11 mouse cellular contexts compared by ENCODE assay signal in the genomic region with DNA sequence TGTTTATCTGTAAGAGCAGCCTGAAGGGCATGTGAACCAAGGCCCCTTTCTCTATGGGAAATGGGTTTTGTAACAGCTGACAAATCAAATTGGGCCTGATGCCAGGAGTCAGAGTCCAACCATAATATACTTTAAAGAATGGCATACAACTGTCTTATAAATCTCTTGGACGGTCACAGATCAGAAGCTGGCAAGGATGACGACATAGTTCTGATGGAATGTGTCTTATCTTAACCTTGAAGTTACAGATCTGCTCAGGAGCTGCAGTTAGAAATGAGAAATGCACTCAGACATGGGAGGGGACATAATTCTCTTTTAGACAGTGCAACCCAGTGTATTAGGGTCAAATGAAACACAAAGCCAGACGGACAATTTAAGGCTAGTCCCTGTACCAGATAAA. TPM values are rescaled to one million over a fixed set of nuclear protein-coding genes. Genes with fewer than 3 reads are reported as not detected.
DNase-seq lines count a peak whose midpoint lies in the region; ATAC-seq and TF ChIP-seq lines count a peak whose summit lies in the region.
"Had no signal": no experiment of that assay in that cellular context is flagged by ENCODE, and none has a peak within 500 bp of the region (broad histone marks: within the 10 kb centered on the region; RNA-seq: fewer than 3 reads in every experiment).

No protein-coding gene starts in this region.

- H3K9ac ChIP-seq in lung, embryonic 15.5 days = no peak overlapping the region
- H3K9ac ChIP-seq in heart, embryonic 15.5 days = no peak overlapping the region

- no peak overlapping the region for H3K4me3 ChIP-seq in lung, embryonic 15.5 days
- H3K4me3 ChIP-seq in heart, embryonic 15.5 days = no peak overlapping the region
- H3K4me3 ChIP-seq in myocyte = no peak overlapping the region
- H3K4me3 ChIP-seq in limb, embryonic 10.5 days = no peak overlapping the region
- H3K4me3 ChIP-seq: megakaryocyte, embryonic 14.5 days had no signal

- intact Hi-C loops in left cerebral cortex, postnatal 10 days (cut with DNase I) = no loop called here

- no peak for TF ChIP-seq POLR2A in myocyte (IDR thresholded peaks at IDR 0.05; ENCODE audit: insufficient read length, low read depth)

- no peak overlapping the region for H3K4me2 ChIP-seq in lung, embryonic 15.5 days
- H3K4me2 ChIP-seq in heart, embryonic 15.5 days = peak overlapping the region; percentile 21; the same call in 1 of the 2 replicates
- peak overlapping the region; percentile 79 for H3K4me2 ChIP-seq in myocyte (ENCODE audit: low read depth)

- no peak overlapping the region for H3ac ChIP-seq in myocyte (ENCODE audit: control insufficient read depth, insufficient read length)

- DNase-seq in lung, postnatal 25 days (ENCODE audit: low spot score) = no peak
- peak; percentile 88 for DNase-seq in adrenal gland, adult 2 months
- DNase-seq in left cerebral cortex, postnatal 10 days (ENCODE audit: extremely low spot score in 1 of 2, low spot score in 2 of 2) = no peak
- no peak for DNase-seq in limb, embryonic 10.5 days (ENCODE audit: low spot score)
- no peak for DNase-seq in yolk sac, embryonic 10.5 days (ENCODE audit: low spot score)
- DNase-seq: cerebellum, adult 8-10 months had no signal

- no peaks in the 10 kb centered on the region for H3K9me3 ChIP-seq in lung, embryonic 15.5 days
- no peaks in the 10 kb centered on the region for H3K9me3 ChIP-seq in heart, embryonic 15.5 days (replicated peaks)
- H3K9me3 ChIP-seq in limb, embryonic 10.5 days (replicated peaks) = no peaks in the 10 kb centered on the region
- H3K9me3 ChIP-seq: megakaryocyte, embryonic 14.5 days had no signal

- H3K36me3 ChIP-seq in lung, embryonic 15.5 days = 0 out of 2 replicates have a peak, but pooled peaks cover 2% of the 10 kb centered on the region
- H3K36me3 ChIP-seq in heart, embryonic 15.5 days = no peaks in the 10 kb centered on the region
- no peaks in the 10 kb centered on the region for H3K36me3 ChIP-seq in myocyte (ENCODE audit: control insufficient read depth, insufficient read depth)
- H3K36me3 ChIP-seq in limb, embryonic 10.5 days = peaks cover 49% of the 10 kb centered on the region

- H3K27ac ChIP-seq in lung, embryonic 15.5 days = 0 out of 2 replicates have a peak overlapping the region, but pooled peaks have one; percentile 11
- H3K27ac ChIP-seq in heart, embryonic 15.5 days = peak overlapping the region; percentile 72
- no peak overlapping the region for H3K27ac ChIP-seq in limb, embryonic 10.5 days

- peaks cover 89% of the 10 kb centered on the region for H3K79me2 ChIP-seq in myocyte (ENCODE audit: control insufficient read depth, insufficient read depth)

- peaks cover 24% of the 10 kb centered on the region for H3K4me1 ChIP-seq in lung, embryonic 15.5 days
- H3K4me1 ChIP-seq in heart, embryonic 15.5 days (replicated peaks) = peaks cover 27% of the 10 kb centered on the region
- peaks cover 18% of the 10 kb centered on the region for H3K4me1 ChIP-seq in limb, embryonic 10.5 days

- H3K27me3 ChIP-seq in lung, embryonic 15.5 days = no peaks in the 10 kb centered on the region
- H3K27me3 ChIP-seq in heart, embryonic 15.5 days = no peaks in the 10 kb centered on the region
- no peaks in the 10 kb centered on the region for H3K27me3 ChIP-seq in myocyte (ENCODE audit: control insufficient read depth, insufficient read depth, insufficient read length)
- H3K27me3 ChIP-seq in limb, embryonic 10.5 days (ENCODE audit: low read depth, poor library complexity, severe bottlenecking) = no peaks in the 10 kb centered on the region
- H3K27me3 ChIP-seq: megakaryocyte, embryonic 14.5 days had no signal

- 5% methylated on average over 3 of the region's 3 CpGs for WGBS in lung, embryonic 15.5 days
- 8% methylated on average over 3 of the region's 3 CpGs for WGBS in heart, embryonic 15.5 days
- 76% methylated on average over 3 of the region's 3 CpGs for WGBS in limb, embryonic 10.5 days

- ATAC-seq in lung, embryonic 15.5 days (ENCODE audit: borderline replicate concordance, extremely low read depth, low FRiP score, low TSS enrichment) = peak; percentile 23; the same call in 1 of the 2 replicates
- ATAC-seq in heart, embryonic 15.5 days (replicated peaks; ENCODE audit: insufficient number of reproducible peaks, insufficient read depth, low FRiP score, low read depth) = no peak

TF ChIP-seq in myocyte, 11 proteins besides CTCF, POLR2A, EP300 and RAD21:
- peak in 1 of 3 experiments; percentile 13 for TF ChIP-seq MYOD1 (IDR thresholded peaks at IDR 0.05; ENCODE audit: control insufficient read depth in 1 of 3, insufficient read length in 2 of 3, low read depth in 2 of 3)
- peak; percentile 20 for TF ChIP-seq USF1 (IDR thresholded peaks at IDR 0.05; ENCODE audit: low read depth)
- peak; percentile 60; the same call in 1 of the 2 replicates for TF ChIP-seq CEBPB (IDR thresholded peaks at IDR 0.05; ENCODE audit: insufficient read depth, poor library complexity, severe bottlenecking)
- TF ChIP-seq MAX (IDR thresholded peaks at IDR 0.05; ENCODE audit: low read depth) = no peak
- TF ChIP-seq REST (IDR thresholded peaks at IDR 0.05; ENCODE audit: insufficient read depth, insufficient read length) = no peak

RNA-seq across cellular contexts. Expression of gene Cbx5, which starts 18.8 kb away (rescaled TPM):
- 115 and 117 TPM in 2 replicates for polyA plus RNA-seq in lung, embryonic 15.5 days (2015; fragmentation: Nextera tagmentation; extraction: Ambion mirVana)
- total RNA-seq in adrenal gland, adult 2 months (2021) = 10 to 100 TPM; 76.3 to 80.2 TPM
- polyA plus RNA-seq in adrenal gland, adult 2 months (2012; rRNA removed) = 4.4 and 4.7 TPM in 2 replicates
- polyA plus RNA-seq in heart, embryonic 15.5 days (2015; fragmentation: Nextera tagmentation; extraction: Ambion mirVana) = 80.0 and 84.2 TPM in 2 replicates
- 54.8 TPM for polyA plus RNA-seq in myocyte (2012; fragmentation: generic; extraction: Trizol)
- 100 to 1,000 TPM; 174 to 181 TPM for total RNA-seq in left cerebral cortex, postnatal 10 days (2021)
- polyA plus RNA-seq in limb, embryonic 10.5 days (2016; fragmentation: Nextera tagmentation; extraction: Ambion mirVana) = 191 and 215 TPM in 2 replicates

RNA-seq across cellular contexts. Expression of gene Hnrnpa1, which starts 19.4 kb away (rescaled TPM):
- 860 and 895 TPM in 2 replicates for polyA plus RNA-seq in lung, embryonic 15.5 days (2015; fragmentation: Nextera tagmentation; extraction: Ambion mirVana)
- 100 to 1,000 TPM; 140 to 208 TPM for total RNA-seq in adrenal gland, adult 2 months (2021)
- 8.1 TPM in 2 replicates for polyA plus RNA-seq in adrenal gland, adult 2 months (2012; rRNA removed)
- polyA plus RNA-seq in heart, embryonic 15.5 days (2015; fragmentation: Nextera tagmentation; extraction: Ambion mirVana) = 367 and 376 TPM in 2 replicates
- 285 TPM for polyA plus RNA-seq in myocyte (2012; fragmentation: generic; extraction: Trizol)
- 100 to 1,000 TPM; 350 to 359 TPM for total RNA-seq in left cerebral cortex, postnatal 10 days (2021)
- polyA plus RNA-seq in limb, embryonic 10.5 days (2016; fragmentation: Nextera tagmentation; extraction: Ambion mirVana) = 1,775 and 1,966 TPM in 2 replicates

RNA-seq across cellular contexts. Expression of gene Nfe2, which starts 37.4 kb away (rescaled TPM):
- 3.6 and 4.7 TPM in 2 replicates for polyA plus RNA-seq in lung, embryonic 15.5 days (2015; fragmentation: Nextera tagmentation; extraction: Ambion mirVana)
- under 1 TPM; 0.21 to 0.95 TPM for total RNA-seq in adrenal gland, adult 2 months (2021)
- 0.38 and 0.83 TPM in 2 replicates for polyA plus RNA-seq in adrenal gland, adult 2 months (2012; rRNA removed)
- 1.9 and 5.0 TPM in 2 replicates for polyA plus RNA-seq in heart, embryonic 15.5 days (2015; fragmentation: Nextera tagmentation; extraction: Ambion mirVana)
- polyA plus RNA-seq in myocyte (2012; fragmentation: generic; extraction: Trizol) = 0.42 TPM
- not detected for total RNA-seq in left cerebral cortex, postnatal 10 days (2021)
- 5.9 and 6.1 TPM in 2 replicates for polyA plus RNA-seq in limb, embryonic 10.5 days (2016; fragmentation: Nextera tagmentation; extraction: Ambion mirVana)
- total RNA-seq: layer of hippocampus, postnatal 14 days had no signal

RNA-seq across cellular contexts. Expression of gene Copz1, which starts 51.7 kb away (rescaled TPM):
- polyA plus RNA-seq in lung, embryonic 15.5 days (2015; fragmentation: Nextera tagmentation; extraction: Ambion mirVana) = 287 and 293 TPM in 2 replicates
- 100 to 1,000 TPM; 146 to 152 TPM for total RNA-seq in adrenal gland, adult 2 months (2021)
- 51.3 and 59.7 TPM in 2 replicates for polyA plus RNA-seq in adrenal gland, adult 2 months (2012; rRNA removed)
- polyA plus RNA-seq in heart, embryonic 15.5 days (2015; fragmentation: Nextera tagmentation; extraction: Ambion mirVana) = 145 and 168 TPM in 2 replicates
- 172 TPM for polyA plus RNA-seq in myocyte (2012; fragmentation: generic; extraction: Trizol)
- 100 to 1,000 TPM; 111 TPM for total RNA-seq in left cerebral cortex, postnatal 10 days (2021)
- 305 and 309 TPM in 2 replicates for polyA plus RNA-seq in limb, embryonic 10.5 days (2016; fragmentation: Nextera tagmentation; extraction: Ambion mirVana)

RNA-seq across cellular contexts. Expression of gene Smug1, which starts 53.9 kb away (rescaled TPM):
- 16.1 and 17.6 TPM in 2 replicates for polyA plus RNA-seq in lung, embryonic 15.5 days (2015; fragmentation: Nextera tagmentation; extraction: Ambion mirVana)
- total RNA-seq in adrenal gland, adult 2 months (2021) = 10 to 100 TPM; 11.0 to 16.7 TPM
- 16.6 and 17.1 TPM in 2 replicates for polyA plus RNA-seq in adrenal gland, adult 2 months (2012; rRNA removed)
- polyA plus RNA-seq in heart, embryonic 15.5 days (2015; fragmentation: Nextera tagmentation; extraction: Ambion mirVana) = 14.1 and 16.8 TPM in 2 replicates
- 18.6 TPM for polyA plus RNA-seq in myocyte (2012; fragmentation: generic; extraction: Trizol)
- total RNA-seq in left cerebral cortex, postnatal 10 days (2021) = 10 to 100 TPM; 17.5 to 18.2 TPM
- 16.2 and 16.8 TPM in 2 replicates for polyA plus RNA-seq in limb, embryonic 10.5 days (2016; fragmentation: Nextera tagmentation; extraction: Ambion mirVana)

Comparison
In these comparisons a context has a peak if more than half of its experiments do, and no peak if none do; other contexts are left out.
1. RNA of gene Hnrnpa1, which starts 19.4 kb away (polyA plus RNA-seq): 1,775 to 1,966 TPM in limb, embryonic 10.5 days, 860 to 895 TPM in lung, embryonic 15.5 days, 367 to 376 TPM in heart, embryonic 15.5 days and 285 TPM in myocyte (single experiment); 8.1 TPM in adrenal gland, adult 2 months; every median in the first group is over 10 times any median in the second.